Mouse (Mus musculus) olfactory bulb, adult 2 months (tissue): ENCODE results near the gene Slc28a3. TPM values are rescaled to one million over a fixed set of nuclear protein-coding genes. Genes with fewer than 3 reads are reported as not detected.

Experiments used
- H3K27ac ChIP-seq: fragments of 200-500 bp; 2 replicates; pipeline ENCODE4 v1.5.1; 2012; ENCODE audit warnings: low read depth, low read length; ENCODE audit not compliant: insufficient read depth
- H3K4me1 ChIP-seq: fragments of 200-500 bp; 2 replicates; pipeline ENCODE4 v1.6.1; 2012; ENCODE audit warnings: low read length; ENCODE audit not compliant: control insufficient read depth, insufficient read depth
- H3K4me3 ChIP-seq: fragments of 200-500 bp; 2 replicates; pipeline ENCODE4 v1.5.1; 2012; ENCODE audit warnings: mild to moderate bottlenecking, low read depth, low read length, moderate library complexity; ENCODE audit not compliant: insufficient read depth
- CTCF ChIP-seq: fragments of 200-500 bp; IDR thresholded peaks from 2 replicates; pipeline ENCODE4 v1.5.1; 2012; ENCODE audit warnings: low read depth, mild to moderate bottlenecking, low read length, moderate library complexity; ENCODE audit not compliant: insufficient read depth
- POLR2A ChIP-seq: fragments of 200-500 bp; IDR thresholded peaks from 2 replicates; pipeline ENCODE4 v1.6.1; 2012; ENCODE audit warnings: mild to moderate bottlenecking, low read depth, low read length, moderate library complexity; ENCODE audit not compliant: insufficient read depth
- WGBS: fragments of 180-500 bp; shearing (Covaris S2); methylation state at CpG from one replicate; pipeline ENCODE4 v1.1.7; 2018; 5-methylcytosine and 5-hydroxymethylcytosine counted together
- polyA plus RNA-seq: library from polyadenylated mRNA; stranded (reverse); fragments of >200 nt; gene quantifications from 2 replicates; pipeline ENCODE4 v1.2.4, GENCODE M21; 2012; ENCODE audit warnings: low replicate concordance; ENCODE audit not compliant: missing spikeins, insufficient read depth, insufficient read length

The Slc28a3 gene
- polyA plus RNA-seq, 1 experiment, result not detected

DNA sequence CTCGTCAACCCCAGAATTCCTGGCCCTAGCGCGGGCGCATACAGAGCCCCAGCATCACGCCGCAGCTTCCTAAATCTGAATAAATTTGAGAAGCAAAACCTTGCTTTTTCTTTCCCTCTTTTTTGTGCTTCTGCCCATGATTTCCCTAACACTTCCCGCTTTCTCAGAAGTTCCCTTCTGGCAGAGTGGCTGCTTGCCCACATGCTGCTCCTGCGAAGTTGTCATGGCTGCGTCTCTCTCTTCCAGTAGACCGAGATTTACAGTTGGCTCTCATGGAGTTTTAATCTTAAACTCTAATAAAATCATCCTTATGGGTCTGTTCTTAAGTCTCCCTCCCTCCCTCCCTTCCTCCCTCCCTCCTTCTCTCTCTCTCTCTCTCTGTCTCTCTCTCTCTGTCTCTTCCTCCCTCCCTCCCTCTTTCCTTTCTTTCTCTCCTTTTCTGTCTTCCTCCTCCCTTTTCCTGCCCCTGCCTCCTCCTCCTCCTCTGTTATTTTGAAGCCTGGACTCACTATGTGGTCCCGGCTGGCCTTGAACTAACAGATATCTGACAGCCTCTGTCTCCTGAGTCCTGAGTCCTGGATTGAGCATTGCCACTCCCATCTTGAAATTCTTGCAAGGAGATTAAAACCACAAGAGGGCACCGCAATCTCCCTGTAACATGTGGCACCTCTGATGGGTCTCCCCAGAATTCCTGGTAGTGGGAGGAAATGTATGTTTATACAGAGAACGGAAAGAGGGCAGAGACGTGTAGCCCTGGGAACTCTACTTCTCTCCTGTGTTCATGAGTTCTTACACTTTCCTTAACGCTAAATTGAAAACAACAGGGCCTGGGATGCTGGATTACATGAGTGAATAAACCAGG, 21.8 kb downstream of the Slc28a3 start:
- WGBS, result 44% methylated on average over 15 of the region's 15 CpGs
- Histone ChIP-seq H3K4me1 (peaks cover 2% of the 10 kb centered on the region; the same call in 1 of the 2 replicates), H3K4me3 (no peak overlapping the region), H3K27ac (no peak overlapping the region)
- TF ChIP-seq CTCF (no peak), POLR2A (no peak)

DNA sequence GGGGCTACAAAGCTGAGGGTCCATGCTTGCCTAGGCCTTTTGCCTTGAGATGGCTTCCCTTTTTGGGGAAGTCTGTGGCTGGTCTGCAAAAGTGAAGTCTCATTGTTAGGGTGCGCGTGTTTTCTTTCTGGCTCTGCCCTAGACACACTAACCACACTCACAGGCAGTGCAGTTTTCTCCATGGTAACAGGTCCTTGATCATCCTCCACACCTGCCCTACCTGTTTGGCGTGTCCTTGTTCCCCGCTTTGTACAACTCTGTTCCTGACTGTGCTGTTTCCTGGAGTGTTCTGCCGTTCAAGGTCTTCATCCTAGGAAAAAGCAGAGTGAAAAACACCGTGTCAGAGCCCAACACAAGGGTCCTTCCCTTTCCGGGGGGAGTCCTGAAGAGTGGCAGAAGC, 22.7 kb downstream of the Slc28a3 start:
- Histone ChIP-seq H3K27ac (no peak overlapping the region), H3K4me3 (no peak overlapping the region), H3K4me1 (peaks cover 2% of the 10 kb centered on the region; the same call in 1 of the 2 replicates)
- WGBS, result 89% methylated on average over 7 of the region's 7 CpGs
- TF ChIP-seq CTCF (no peak), POLR2A (no peak)

DNA sequence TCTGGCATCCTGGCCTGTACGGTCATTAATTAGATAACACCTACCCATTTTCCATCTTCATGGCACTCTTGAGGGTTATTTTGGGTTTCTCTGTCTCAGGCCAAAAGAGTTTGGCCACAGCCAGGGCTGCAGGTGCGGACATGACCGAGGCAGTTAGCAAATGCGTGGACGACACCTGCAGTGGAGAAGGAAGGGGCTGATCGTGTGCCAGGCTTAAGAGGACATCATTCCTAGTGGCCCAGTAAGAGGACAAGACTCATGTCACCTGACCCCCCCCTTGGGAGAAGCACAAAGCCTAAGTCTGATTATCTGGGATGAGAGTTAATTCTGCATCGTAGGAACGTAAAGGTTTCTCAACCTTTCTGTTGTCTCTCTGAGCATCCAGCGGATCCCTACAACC, 44.5 kb downstream of the Slc28a3 start:
- Histone ChIP-seq H3K4me1 (no peaks in the 10 kb centered on the region), H3K27ac (no peak overlapping the region), H3K4me3 (no peak overlapping the region)
- no peak for TF ChIP-seq POLR2A
- no peak for TF ChIP-seq CTCF
- 89% methylated on average over 9 of the region's 9 CpGs for WGBS

DNA sequence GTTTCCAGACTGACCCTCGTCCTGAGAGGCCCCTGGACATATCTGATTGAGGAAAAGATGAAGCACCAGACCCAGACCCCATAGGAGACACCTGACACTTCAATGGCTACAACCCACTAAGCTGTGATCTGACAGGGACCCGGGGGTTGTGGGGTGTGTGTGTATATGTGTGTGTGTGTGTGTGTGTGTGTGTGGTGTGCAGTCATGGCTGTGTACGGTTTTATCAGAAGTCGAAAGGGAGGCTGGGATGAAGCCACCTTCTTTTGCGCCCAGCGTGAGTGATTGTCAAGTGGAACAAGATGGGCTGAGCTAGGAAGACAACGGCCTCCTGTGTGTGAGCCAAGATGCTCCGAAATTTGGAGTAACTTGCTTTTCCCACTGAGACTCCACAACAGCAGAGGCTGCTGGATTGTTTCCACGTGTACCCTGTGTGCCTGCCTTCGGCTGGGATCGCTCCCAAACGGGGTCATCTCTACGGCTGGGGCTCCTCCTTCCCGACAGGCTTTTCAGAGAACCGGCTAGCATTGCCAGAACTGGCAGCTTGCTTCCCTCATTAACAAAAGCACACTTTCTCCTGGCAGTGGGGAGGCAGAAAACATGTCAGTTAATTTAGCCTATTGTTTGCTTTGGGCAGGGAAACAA, 50.1 kb downstream of the Slc28a3 start:
- H3K27ac ChIP-seq, result no peak overlapping the region
- H3K4me3 ChIP-seq, result no peak overlapping the region
- H3K4me1 ChIP-seq, result peaks cover 10% of the 10 kb centered on the region
- TF ChIP-seq POLR2A (no peak), CTCF (no peak)
- 26% methylated on average over 15 of the region's 15 CpGs for WGBS

DNA sequence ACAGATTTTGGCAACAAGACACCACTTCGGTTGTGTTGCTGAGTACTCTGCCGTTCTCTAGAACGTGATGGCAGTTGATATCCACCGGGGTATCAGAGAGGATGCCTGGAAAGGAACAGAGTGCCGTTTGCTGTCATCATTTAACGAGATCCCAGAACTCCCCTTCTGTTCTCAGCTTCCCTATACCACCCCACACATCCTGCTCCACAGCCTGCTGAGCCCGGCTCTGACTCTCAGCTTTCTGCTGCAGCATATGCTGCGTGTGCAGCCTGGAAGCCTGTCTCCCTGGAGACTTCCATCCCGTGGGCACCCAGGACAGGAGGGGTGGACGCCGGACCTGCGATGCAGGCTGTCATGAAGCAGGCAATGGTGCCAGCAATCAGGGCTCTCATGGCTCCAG, 52.5 kb downstream of the Slc28a3 start:
- 75% methylated on average over 12 of the region's 12 CpGs for WGBS
- Histone ChIP-seq H3K4me1 (peaks cover 10% of the 10 kb centered on the region), H3K27ac (no peak overlapping the region), H3K4me3 (no peak overlapping the region)
- TF ChIP-seq CTCF (no peak), POLR2A (no peak)

DNA sequence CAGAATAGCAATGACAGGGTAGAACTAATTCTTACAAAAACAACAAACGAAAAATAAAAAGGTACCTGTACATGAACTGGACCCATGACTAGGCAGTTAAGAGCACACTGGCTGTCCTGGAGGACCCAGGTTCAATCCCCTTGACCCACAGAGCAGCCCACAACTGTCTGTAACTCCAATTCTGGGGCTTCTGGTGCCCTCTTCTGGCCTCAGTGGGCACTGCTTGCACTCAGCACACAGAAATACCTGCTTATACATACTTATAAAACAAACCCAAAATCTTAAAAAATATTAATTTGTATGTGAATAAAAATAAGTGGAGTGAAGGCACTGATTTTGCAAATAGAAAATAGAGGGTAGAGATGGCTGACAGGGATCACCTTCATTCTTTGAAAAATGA, 54.7 kb downstream of the Slc28a3 start:
- no peak overlapping the region for H3K4me3 ChIP-seq
- peaks cover 10% of the 10 kb centered on the region for H3K4me1 ChIP-seq
- TF ChIP-seq CTCF (peak; percentile 44; the same call in 1 of the 2 replicates), POLR2A (no peak)
- no peak overlapping the region for H3K27ac ChIP-seq
- 84% methylated on average over 1 of the region's 1 CpGs for WGBS

DNA sequence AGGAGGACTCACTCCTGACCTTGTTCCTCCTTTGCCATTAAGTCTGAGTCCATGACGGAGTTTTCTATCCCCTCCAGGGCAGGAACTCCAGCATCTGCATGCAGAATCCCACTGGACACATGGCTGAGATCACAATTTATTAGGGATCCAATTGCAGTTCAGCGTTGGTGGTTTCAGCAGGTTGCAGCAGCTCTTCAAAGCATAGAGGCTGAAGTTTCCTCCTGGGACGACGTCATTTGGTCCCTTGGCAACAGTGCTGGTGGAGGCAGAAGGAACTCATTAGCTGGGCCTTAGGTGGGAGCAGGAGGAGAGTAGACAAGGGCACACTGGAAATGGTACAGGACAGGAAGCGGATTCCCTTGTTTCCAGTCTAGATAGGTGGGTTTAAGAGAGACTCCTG, 55.1 kb downstream of the Slc28a3 start:
- WGBS, result 64% methylated on average over 5 of the region's 5 CpGs
- Histone ChIP-seq H3K4me1 (peaks cover 5% of the 10 kb centered on the region), H3K27ac (no peak overlapping the region), H3K4me3 (no peak overlapping the region)
- no peak for TF ChIP-seq POLR2A
- no peak for TF ChIP-seq CTCF

DNA sequence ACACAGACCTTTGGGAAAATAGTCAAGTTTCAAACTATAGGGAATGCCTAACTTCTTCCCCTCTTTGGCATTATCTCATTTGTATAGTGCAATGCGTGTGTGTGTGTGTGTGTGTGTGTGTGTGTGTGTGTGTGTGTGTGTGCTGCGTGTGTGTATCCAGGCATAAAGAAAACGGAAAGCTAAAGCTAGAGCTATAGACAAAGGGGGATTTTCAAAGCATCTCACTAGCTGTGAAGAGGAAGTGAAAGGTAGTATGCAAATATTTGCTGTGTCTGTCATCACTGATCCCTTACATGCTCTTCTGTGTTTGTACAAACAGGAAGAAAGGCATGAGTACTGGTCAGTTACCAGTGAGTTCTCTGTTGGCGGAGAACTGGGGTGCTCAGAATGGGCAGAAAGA, 58.8 kb downstream of the Slc28a3 start:
- no peak for TF ChIP-seq POLR2A
- no peak for TF ChIP-seq CTCF
- Histone ChIP-seq H3K4me3 (no peak overlapping the region), H3K27ac (no peak overlapping the region), H3K4me1 (peaks cover 3% of the 10 kb centered on the region; the same call in 1 of the 2 replicates)
- 81% methylated on average over 4 of the region's 4 CpGs for WGBS

DNA sequence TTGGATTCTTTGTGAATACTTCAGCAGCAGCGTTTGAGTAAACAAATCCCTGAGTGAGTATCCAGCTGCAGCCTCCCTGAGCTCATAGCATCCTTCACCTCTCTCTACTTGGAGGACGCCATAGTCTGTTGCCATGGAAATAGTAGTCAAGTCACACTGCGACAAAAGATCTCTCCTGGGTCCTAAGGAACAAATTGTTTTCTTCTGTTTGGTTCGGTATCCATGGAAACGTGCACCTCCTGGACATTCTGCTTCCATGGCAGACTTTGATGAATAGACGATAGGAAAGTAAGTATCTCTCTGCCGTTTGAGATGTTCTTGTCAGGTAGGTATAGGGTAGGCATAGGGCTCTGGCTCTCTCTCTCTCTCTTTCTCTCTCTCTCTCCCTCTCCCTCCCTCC, 63.1 kb downstream of the Slc28a3 start:
- H3K4me3 ChIP-seq, result no peak overlapping the region
- peaks cover 14% of the 10 kb centered on the region for H3K4me1 ChIP-seq
- TF ChIP-seq CTCF (no peak), POLR2A (no peak)
- WGBS, result 11% methylated on average over 7 of the region's 7 CpGs
- H3K27ac ChIP-seq, result no peak overlapping the region
